Mouse (Mus musculus): Measurements from ENCODE around the gene Atp6v1fnb. TPM values are rescaled to one million over a fixed set of nuclear protein-coding genes. Genes with fewer than 3 reads are reported as not detected.

Gene Atp6v1fnb
- polyA plus RNA-seq (2012; rRNA removed), result not detected in 2 replicates

GRCm38 (mm10) chr6:29471137-29471536 lies at the start of gene Atp6v1fnb:
Atp6v1fnb (plus strand) TSS chr6:29471437.
- no peak for DNase-seq (ENCODE audit: low spot score)

- DNase-seq (ENCODE audit: low spot score), result no peak
Measured at GRCm38 (mm10) chr6:29425118-29425517, 46.1 kb upstream of the Atp6v1fnb start.

GRCm38 (mm10) chr6:29426331-29426730 lies 44.9 kb upstream of the Atp6v1fnb start:
- DNase-seq (ENCODE audit: low spot score), result no peak

- DNase-seq (ENCODE audit: low spot score), result no peak
Measured at GRCm38 (mm10) chr6:29428171-29428570, 43.1 kb upstream of the Atp6v1fnb start.

GRCm38 (mm10) chr6:29430681-29431420 lies 40.4 kb upstream of the Atp6v1fnb start:
- DNase-seq (ENCODE audit: low spot score), result no peak

- DNase-seq (ENCODE audit: low spot score), result no peak
Measured at GRCm38 (mm10) chr6:29431473-29431872, 39.8 kb upstream of the Atp6v1fnb start.

GRCm38 (mm10) chr6:29432156-29432555 lies 39.1 kb upstream of the Atp6v1fnb start:
- DNase-seq (ENCODE audit: low spot score), result no peak

GRCm38 (mm10) chr6:29432676-29433037 lies 38.6 kb upstream of the Atp6v1fnb start:
- DNase-seq (ENCODE audit: low spot score), result no peak

GRCm38 (mm10) chr6:29433038-29433803 lies 38.0 kb upstream of the Atp6v1fnb start, which contains the start of gene Flnc:
Flnc (plus strand) TSS chr6:29433256.
- DNase-seq (ENCODE audit: low spot score), result peak; percentile 58

GRCm38 (mm10) chr6:29433804-29434795 lies 37.1 kb upstream of the Atp6v1fnb start:
- DNase-seq (ENCODE audit: low spot score), result peak; percentile 27

- DNase-seq (ENCODE audit: low spot score), result peak; percentile 26
Measured at GRCm38 (mm10) chr6:29434911-29435691, 36.1 kb upstream of the Atp6v1fnb start.

- no peak for DNase-seq (ENCODE audit: low spot score)
Measured at GRCm38 (mm10) chr6:29435940-29436451, 35.2 kb upstream of the Atp6v1fnb start.

- DNase-seq (ENCODE audit: low spot score), result no peak
Measured at GRCm38 (mm10) chr6:29436461-29436934, 34.7 kb upstream of the Atp6v1fnb start.

GRCm38 (mm10) chr6:29439251-29439650 lies 32.0 kb upstream of the Atp6v1fnb start:
- DNase-seq (ENCODE audit: low spot score), result peak; percentile 25

GRCm38 (mm10) chr6:29439789-29440188 lies 31.4 kb upstream of the Atp6v1fnb start:
- no peak for DNase-seq (ENCODE audit: low spot score)

- no peak for DNase-seq (ENCODE audit: low spot score)
Measured at GRCm38 (mm10) chr6:29444773-29445172, 26.5 kb upstream of the Atp6v1fnb start.

- DNase-seq (ENCODE audit: low spot score), result no peak
Measured at GRCm38 (mm10) chr6:29445354-29445753, 25.9 kb upstream of the Atp6v1fnb start.

- DNase-seq (ENCODE audit: low spot score), result no peak
Measured at GRCm38 (mm10) chr6:29449858-29450257, 21.4 kb upstream of the Atp6v1fnb start.

GRCm38 (mm10) chr6:29450667-29451066 lies 20.6 kb upstream of the Atp6v1fnb start:
- no peak for DNase-seq (ENCODE audit: low spot score)

GRCm38 (mm10) chr6:29461502-29461901 lies 9.7 kb upstream of the Atp6v1fnb start:
- DNase-seq (ENCODE audit: low spot score), result no peak

- no peak for DNase-seq (ENCODE audit: low spot score)
Measured at GRCm38 (mm10) chr6:29463388-29463787, 7.8 kb upstream of the Atp6v1fnb start.
